Mouse (Mus musculus): ENCODE measurements around the gene Ccdc83.

- TF ChIP-seq POLR2A (IDR thresholded peaks at IDR 0.05; ENCODE audit: low read depth, low read length) (no peak), CTCF (IDR thresholded peaks at IDR 0.05; ENCODE audit: extremely low read depth, insufficient read depth, insufficient read length, insufficient replicate concordance) (peak; percentile 99)
Measured at GRCm38 (mm10) chr7:90265289-90265970, at the start of gene Ccdc83.

Measured in spleen, adult 2 months (tissue).